Mouse (Mus musculus): Measurements from ENCODE around the gene Snx10.

Snx10 gene

GRCm38 (mm10) chr6:51587266-51587665, 63.6 kb downstream of the Snx10 start:
- no peak for DNase-seq (ENCODE audit: low spot score)

- DNase-seq (ENCODE audit: low spot score) = no peak
These were observed 67.6 kb downstream of the Snx10 start for GRCm38 (mm10) chr6:51591264-51591663.

- DNase-seq (ENCODE audit: low spot score) = no peak
These were observed 68.1 kb downstream of the Snx10 start for GRCm38 (mm10) chr6:51591844-51592243.

- DNase-seq (ENCODE audit: low spot score) = peak; percentile 92
These were observed 68.8 kb downstream of the Snx10 start for GRCm38 (mm10) chr6:51592356-51593115.

GRCm38 (mm10) chr6:51593446-51594035, 69.8 kb downstream of the Snx10 start:
- DNase-seq (ENCODE audit: low spot score) = no peak

- DNase-seq (ENCODE audit: low spot score) = no peak
These were observed 70.8 kb downstream of the Snx10 start for GRCm38 (mm10) chr6:51594516-51594915.

DNA sequence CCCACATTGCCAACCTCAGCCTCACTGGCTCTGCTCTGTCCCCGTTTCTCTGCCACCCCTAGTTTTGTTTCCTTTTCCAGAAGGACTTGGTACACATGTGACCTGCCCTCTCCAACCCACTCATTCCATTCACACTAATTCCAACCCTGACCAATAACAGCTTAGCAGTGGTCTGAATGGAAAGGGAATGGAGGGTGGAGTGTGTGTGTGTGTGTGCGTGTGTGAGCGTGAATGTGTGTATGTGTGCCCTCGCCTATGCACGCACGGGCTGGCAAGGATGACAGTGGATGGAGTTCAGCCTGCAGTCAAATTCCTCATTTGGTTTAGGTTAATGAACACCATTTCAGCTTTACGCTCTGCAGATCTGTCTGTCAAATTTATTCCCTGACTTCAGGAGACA, 74.4 kb downstream of the Snx10 start:
- DNase-seq (ENCODE audit: low spot score) = no peak

DNA sequence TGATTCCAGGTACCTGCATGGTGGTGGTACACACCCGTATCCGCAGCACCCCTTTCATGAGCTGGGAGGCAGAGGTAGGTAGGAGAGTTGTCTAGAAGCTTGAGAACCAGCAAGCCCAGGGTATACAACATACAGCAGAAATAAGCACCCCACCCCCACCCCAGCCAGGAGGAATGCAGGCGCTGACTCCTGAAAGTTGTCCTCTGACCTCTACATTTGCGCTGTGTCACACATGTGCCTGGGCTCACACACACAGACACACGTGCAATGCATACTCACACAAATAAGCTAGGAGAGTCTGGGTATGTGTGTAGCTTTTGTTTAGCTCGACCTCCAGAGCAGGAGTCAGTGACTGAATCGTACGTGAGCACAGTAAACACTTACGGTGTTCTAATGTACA, 76.7 kb downstream of the Snx10 start:
- no peak for DNase-seq (ENCODE audit: low spot score)

DNA sequence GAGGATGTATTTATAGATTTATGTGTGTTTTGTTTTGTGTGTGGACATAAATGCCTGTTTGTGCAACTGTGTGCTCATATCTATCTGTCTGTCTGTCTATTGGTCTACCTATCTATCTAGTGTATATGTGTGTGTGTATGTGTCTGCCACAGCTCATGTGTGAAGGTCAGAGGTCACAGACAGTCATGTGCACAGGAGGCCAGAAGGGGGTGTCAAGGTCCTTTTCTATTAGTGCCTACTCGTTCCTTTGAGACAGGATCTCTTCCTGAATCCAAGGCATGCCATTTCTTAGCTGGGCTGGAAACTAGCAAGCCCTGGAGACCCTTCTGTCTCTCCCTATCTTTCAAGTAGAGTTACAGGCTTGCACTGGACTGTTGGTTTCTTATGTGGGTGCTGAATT, 78.6 kb downstream of the Snx10 start:
- DNase-seq (ENCODE audit: low spot score) = no peak

- DNase-seq (ENCODE audit: low spot score) = no peak
These were observed 80.0 kb downstream of the Snx10 start for GRCm38 (mm10) chr6:51603691-51604090.

DNA sequence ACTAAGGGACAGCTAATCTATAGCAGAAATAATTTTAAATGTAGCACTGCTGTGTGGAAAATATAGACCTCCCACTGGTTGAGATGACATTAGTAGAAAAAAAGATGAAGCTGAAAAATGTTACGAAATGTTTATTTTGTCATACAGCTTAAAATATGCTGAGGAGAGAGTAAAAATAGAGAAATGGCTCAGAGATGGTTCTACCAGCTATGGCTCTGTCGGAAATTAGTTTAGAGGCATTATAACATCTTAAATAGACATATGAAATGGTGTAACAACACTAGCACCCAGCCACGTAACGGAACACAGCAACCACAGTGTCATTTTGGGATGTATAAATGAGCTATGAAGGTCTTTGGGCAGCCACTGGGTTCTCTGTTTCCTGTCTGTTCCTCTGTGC, 82.5 kb downstream of the Snx10 start:
- DNase-seq (ENCODE audit: low spot score) = no peak

- no peak for DNase-seq (ENCODE audit: low spot score)
These were observed 83.1 kb downstream of the Snx10 start for GRCm38 (mm10) chr6:51606803-51607202.

GRCm38 (mm10) chr6:51611621-51612020, 87.9 kb downstream of the Snx10 start:
- DNase-seq (ENCODE audit: low spot score) = no peak

- peak; percentile 68 for DNase-seq (ENCODE audit: low spot score)
These were observed 88.8 kb downstream of the Snx10 start for GRCm38 (mm10) chr6:51612371-51613051.

DNA sequence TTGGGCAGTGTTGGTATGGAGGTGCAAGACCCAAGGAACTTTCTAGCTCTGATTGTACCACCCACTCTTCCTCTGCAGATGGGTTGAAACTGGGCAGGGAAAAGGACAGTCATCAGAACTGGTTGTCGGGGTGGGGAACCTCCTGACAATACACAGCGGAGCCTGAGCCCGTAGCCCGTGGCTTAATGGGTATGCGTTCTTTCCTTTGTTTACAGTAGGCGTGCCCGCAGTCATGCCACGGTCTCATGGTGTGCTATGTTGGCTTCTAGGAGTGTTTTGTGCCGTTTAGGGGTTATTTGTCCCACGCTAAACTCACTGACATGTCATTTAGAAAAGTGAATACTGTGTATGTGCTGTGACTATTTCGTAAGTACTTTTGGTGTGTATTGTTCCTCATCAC, 90.0 kb downstream of the Snx10 start:
- no peak for DNase-seq (ENCODE audit: low spot score)

DNA sequence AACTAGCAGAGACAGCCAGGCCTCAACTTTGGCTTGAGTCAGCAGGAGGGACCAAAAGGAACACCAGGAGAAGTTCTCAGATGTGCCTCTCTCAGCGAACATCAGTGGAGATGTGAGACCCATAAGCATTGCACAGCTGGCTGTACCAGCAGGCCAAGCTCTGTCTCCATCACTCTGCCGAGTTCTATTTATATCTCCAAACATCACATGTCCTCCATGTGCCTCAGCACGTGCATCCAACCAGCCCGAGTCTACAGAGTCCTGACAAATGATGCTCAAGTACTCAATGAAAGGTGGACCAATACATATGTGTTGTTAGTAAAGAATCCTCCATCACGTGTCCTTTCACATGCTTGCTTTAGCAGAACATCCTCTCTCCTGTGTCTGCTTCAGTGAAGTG, 103.1 kb downstream of the Snx10 start:
- DNase-seq (ENCODE audit: low spot score) = no peak

GRCm38 (mm10) chr6:51629671-51630070, 106.0 kb downstream of the Snx10 start:
- DNase-seq (ENCODE audit: low spot score) = no peak

DNA sequence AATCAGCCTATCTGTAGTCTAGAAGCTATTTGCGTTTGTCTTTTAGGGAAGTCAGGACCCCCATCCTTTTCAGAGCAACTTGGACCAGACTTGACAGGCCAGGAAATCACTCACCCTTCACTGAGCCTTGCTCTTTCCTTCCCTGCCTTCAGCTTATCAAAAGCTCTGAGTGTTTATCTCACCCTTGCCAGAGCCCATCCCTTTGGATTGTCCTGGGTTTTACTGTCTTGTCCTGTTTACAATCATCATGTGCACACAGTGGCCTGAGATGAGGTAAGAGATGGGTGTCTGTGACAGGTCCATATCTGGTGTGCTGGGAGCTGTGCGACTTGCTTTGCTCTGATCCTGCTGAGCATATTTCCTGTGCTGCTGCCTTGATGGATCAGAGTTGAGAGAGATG, 106.5 kb downstream of the Snx10 start:
- no peak for DNase-seq (ENCODE audit: low spot score)

GRCm38 (mm10) chr6:51632928-51633662, 109.4 kb downstream of the Snx10 start:
- no peak for DNase-seq (ENCODE audit: low spot score)

- DNase-seq (ENCODE audit: low spot score) = no peak
These were observed 110.1 kb downstream of the Snx10 start for GRCm38 (mm10) chr6:51633663-51634362.

DNA sequence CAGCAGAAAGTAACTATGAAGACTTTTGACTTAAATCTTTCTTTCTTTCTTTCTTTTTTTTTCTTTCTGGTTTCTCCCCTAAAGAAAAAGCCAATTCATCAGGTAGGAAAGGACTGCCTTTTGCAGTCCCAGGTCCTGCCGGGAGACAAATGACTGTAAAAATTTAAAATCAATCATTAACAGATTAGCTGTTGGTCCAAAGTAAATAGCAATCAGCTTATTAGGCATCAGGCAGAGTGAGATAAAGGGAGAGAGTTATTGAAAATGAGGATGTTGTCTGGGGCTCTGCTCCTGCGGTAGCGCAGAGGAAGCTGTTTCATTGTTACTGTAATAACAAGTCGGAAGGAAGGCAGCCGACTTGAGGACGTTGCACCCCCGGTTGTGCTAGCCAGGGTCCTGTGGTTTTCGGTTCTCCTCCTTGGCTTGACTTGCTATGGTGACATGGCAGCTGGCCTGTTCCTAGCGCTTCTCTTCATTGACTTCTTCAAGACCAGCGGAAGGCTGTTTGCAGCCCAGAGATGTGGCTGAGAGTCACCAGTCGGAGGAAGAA, 112.4 kb downstream of the Snx10 start:
- no peak for DNase-seq (ENCODE audit: low spot score)

Measured in layer of hippocampus, adult 11-12 months (tissue).